Mouse (Mus musculus): ENCODE data around the gene Dgat2. TPM values are rescaled to one million over a fixed set of nuclear protein-coding genes. Genes with fewer than 3 reads are reported as not detected.

The Dgat2 gene
- total RNA-seq, 1 experiment from 2014 or later, result 26.4 TPM

GRCm38 (mm10) chr7:99169717-99170403, 12.7 kb downstream of the Dgat2 start:
- ATAC-seq (ENCODE audit: extremely low read depth, insufficient number of reproducible peaks, low FRiP score, poor library complexity, severe bottlenecking), result no peak

DNA sequence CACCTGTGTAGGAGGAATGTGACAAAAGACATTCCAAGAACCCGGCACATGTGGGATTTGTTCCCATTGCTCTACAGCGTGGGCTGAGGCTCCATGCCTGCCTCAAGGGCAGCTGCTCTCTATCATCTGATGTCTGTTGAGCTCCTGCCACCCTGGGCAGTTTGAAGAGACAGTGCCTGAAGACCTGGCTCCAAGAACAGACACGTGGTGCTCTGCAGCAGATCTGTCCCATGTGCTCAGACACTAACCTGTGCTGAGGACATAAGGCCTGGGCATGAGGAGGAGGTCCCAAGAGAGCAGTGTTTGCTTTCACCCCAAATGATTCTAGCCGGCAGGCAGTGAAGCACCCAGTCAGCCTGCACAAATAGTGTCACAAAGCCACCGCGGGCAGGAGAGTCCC, 13.8 kb downstream of the Dgat2 start:
- ATAC-seq (ENCODE audit: extremely low read depth, insufficient number of reproducible peaks, low FRiP score, poor library complexity, severe bottlenecking), result no peak

DNA sequence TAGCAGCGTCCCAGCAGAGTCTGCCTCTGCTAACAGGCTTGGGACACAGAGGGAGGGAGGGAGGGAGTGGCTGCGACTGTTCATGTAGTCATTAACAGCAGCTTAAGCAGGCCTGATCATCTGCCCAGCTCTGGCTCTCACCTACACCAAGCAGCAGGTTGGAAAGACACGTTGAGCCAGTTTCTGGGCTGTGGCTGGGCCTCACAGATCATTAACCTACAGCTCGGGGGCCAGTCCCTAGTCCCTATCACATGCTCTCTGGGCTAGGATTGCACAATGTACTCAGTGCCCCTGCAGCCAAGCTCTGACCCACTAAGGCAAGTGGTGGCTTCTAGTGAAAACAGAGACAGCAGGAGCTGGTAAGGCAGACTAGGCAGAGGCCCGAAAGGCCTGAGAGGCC, 14.6 kb downstream of the Dgat2 start:
- ATAC-seq (ENCODE audit: extremely low read depth, insufficient number of reproducible peaks, low FRiP score, poor library complexity, severe bottlenecking), result no peak

DNA sequence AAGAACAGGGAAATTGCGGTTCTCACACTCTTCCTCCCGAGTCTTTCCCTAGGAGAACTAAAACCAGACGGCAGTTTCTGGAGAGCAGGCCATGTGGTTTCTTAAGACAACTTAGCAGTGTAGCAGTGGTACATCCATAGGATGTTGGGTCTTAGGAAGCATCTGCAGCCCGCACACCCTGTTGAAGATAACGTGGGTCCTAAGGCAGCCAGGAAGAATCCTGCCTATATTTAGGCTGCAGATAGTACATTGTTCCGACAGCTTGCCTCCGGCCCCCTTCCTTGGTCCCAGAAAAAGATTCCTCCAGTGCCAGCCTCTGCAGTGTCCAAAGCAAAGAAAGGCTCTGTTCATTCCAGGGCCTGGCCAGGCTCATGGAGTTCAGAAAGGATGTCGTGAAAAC, 16.4 kb downstream of the Dgat2 start:
- ATAC-seq (ENCODE audit: extremely low read depth, insufficient number of reproducible peaks, low FRiP score, poor library complexity, severe bottlenecking), result no peak

DNA sequence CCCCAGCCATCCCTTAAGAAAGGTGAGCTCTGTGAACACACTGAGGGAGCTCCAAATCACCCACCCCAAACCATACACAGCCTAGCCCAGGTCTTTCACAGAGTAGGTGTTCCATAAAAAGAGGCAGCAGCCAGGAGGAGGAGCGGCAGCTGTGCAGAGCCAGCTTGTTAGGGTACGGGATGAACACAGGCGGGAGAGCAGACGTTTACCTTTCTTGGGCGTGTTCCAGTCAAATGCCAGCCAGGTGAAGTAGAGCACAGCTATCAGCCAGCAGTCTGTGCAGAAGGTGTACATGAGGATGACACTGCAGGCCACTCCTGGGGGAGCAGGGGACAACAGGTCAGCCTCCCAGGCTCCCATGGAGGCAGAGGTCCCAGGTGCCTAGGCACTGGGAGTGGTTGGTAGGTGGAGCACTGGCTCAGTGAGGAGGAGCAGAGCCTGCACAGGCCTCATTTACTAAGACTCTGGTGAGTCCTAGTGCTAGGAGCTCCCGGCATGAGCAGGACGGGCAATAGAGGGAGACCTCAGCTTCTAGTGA, 17.6 kb downstream of the Dgat2 start:
- ATAC-seq (ENCODE audit: extremely low read depth, insufficient number of reproducible peaks, low FRiP score, poor library complexity, severe bottlenecking), result no peak

DNA sequence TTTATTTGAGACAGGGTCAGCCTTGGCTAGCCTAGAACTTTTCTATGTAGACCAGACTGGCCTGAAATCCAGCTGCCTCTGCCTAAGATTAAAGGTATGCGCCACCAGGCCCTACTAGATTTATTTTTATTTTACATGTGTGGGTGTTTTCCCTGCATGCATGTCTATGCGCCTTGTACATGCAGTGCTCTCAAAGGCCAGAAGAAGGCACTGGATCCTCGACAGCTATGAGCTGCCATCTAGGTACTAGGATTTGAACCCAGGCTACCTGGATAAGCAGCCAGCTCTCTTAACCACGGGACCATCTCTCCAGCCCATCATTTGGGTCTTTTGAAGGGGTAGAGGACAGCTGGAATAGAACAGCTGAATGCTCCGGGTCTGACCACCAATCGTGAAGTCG, 20.1 kb downstream of the Dgat2 start:
- ATAC-seq (ENCODE audit: extremely low read depth, insufficient number of reproducible peaks, low FRiP score, poor library complexity, severe bottlenecking), result no peak

DNA sequence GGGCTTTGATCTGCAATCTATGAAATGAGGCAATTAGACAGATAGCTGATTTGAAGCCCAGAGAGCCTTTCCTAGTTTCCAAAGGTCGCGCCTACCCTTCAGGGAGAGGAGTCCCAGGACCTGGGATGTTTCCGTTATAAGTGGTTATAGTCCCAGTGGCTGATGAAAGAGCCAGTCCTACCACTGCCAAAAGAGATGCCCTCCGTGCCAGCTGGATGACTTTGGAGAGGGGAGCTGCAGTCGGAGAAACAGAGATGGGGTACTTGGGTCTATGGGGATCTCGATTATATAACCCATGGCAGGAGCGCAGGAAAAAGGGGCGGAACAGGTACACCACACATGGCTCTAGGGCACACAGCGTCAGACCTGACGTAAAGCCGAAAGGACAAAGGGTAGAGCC, 20.6 kb downstream of the Dgat2 start:
- no peak for ATAC-seq (ENCODE audit: extremely low read depth, insufficient number of reproducible peaks, low FRiP score, poor library complexity, severe bottlenecking)

DNA sequence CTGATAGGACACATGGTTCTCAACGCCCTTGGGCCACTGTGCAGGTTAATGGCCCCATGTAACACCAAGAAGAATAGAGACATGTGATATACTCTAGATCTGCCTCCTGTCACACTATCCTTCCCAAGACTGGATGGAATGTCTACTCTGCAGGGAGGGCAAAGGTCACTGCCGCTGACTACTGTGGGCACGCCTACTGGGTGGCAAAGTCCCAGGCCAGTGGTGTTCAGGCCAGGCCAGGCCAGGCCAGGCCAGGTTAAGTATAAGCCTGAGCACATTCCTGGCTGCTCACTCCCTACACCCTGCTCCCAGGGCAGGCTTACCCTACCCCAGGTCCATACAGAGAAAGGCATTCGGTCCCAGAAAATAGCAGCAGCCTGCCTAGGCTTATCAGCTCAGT, 21.0 kb downstream of the Dgat2 start:
- no peak for ATAC-seq (ENCODE audit: extremely low read depth, insufficient number of reproducible peaks, low FRiP score, poor library complexity, severe bottlenecking)

GRCm38 (mm10) chr7:99160995-99161394, 21.5 kb downstream of the Dgat2 start:
- no peak for ATAC-seq (ENCODE audit: extremely low read depth, insufficient number of reproducible peaks, low FRiP score, poor library complexity, severe bottlenecking)

GRCm38 (mm10) chr7:99159446-99159845, 23.1 kb downstream of the Dgat2 start:
- ATAC-seq (ENCODE audit: extremely low read depth, insufficient number of reproducible peaks, low FRiP score, poor library complexity, severe bottlenecking), result no peak

DNA sequence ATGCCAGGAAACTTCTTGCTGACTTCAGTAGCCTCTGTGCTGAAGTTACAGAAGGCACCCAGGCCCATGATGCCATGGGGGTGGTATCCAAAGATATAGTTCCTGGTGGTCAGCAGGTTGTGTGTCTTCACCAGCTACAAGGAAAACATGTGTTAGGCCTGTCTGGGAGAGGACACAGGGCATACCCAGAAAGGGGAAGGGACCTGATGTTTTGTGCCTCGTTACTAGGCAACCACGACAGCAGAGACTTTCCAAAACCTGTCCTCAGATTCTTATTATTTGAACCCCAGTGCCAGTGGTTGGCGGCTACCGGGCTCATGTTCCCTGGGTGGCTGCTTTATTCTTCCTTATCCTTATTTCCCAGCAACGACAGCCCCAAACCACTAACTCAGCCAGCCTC, 23.6 kb downstream of the Dgat2 start:
- ATAC-seq (ENCODE audit: extremely low read depth, insufficient number of reproducible peaks, low FRiP score, poor library complexity, severe bottlenecking), result peak; percentile 36

- ATAC-seq (ENCODE audit: extremely low read depth, insufficient number of reproducible peaks, low FRiP score, poor library complexity, severe bottlenecking), result no peak
Measured at GRCm38 (mm10) chr7:99158011-99158410, 24.5 kb downstream of the Dgat2 start.

- no peak for ATAC-seq (ENCODE audit: extremely low read depth, insufficient number of reproducible peaks, low FRiP score, poor library complexity, severe bottlenecking)
Measured at GRCm38 (mm10) chr7:99156737-99157136, 25.8 kb downstream of the Dgat2 start.

DNA sequence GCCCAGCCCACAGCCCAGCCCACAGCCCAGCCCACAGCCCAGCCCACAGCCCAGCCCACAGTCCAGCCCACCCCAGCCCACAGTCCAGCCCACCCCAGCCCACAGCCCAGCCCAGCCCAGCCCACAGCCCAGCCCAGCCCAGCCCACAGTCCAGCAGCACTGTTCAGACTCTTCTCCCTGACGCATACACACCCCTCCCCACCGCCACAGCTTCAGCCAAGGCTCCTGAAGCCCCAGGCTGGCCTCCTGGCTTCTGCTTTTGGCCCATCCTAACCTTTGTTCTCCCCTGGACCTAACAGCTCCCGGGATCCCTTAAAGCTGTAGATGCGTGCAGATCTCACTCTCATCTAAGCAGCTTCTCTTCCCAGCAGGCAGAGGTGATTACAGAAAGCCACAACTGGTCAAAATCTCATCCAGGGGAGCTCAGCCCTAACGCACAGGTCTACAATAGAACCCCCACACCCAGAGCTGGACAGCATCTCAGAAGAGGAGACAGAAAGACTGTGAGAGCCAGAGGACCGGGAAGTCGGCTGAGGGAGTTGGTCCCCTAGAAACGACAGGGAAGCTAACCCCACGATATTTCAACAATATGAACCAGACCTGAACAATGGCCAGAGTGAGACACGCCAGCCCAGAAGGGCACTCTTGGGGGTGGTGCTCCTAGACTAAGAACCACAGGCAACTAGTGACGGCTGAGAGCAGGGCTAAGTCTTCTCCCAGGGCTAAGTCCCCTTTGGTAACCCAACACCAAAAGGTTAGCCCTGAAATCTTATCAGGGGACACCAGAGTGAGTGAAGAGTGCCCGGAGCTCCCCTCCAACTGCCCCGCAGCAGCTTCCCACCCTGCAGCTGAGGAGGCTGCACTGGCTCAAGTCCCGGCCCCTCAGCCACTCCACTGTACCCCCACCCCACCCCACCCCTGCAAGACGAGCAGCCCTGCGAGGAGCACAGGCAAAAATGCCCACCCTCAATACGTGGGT, 26.9 kb downstream of the Dgat2 start:
- no peak for ATAC-seq (ENCODE audit: extremely low read depth, insufficient number of reproducible peaks, low FRiP score, poor library complexity, severe bottlenecking)

- no peak for ATAC-seq (ENCODE audit: extremely low read depth, insufficient number of reproducible peaks, low FRiP score, poor library complexity, severe bottlenecking)
Measured at GRCm38 (mm10) chr7:99154648-99155151, 27.8 kb downstream of the Dgat2 start.

GRCm38 (mm10) chr7:99153686-99154202, 28.8 kb downstream of the Dgat2 start:
- no peak for ATAC-seq (ENCODE audit: extremely low read depth, insufficient number of reproducible peaks, low FRiP score, poor library complexity, severe bottlenecking)

DNA sequence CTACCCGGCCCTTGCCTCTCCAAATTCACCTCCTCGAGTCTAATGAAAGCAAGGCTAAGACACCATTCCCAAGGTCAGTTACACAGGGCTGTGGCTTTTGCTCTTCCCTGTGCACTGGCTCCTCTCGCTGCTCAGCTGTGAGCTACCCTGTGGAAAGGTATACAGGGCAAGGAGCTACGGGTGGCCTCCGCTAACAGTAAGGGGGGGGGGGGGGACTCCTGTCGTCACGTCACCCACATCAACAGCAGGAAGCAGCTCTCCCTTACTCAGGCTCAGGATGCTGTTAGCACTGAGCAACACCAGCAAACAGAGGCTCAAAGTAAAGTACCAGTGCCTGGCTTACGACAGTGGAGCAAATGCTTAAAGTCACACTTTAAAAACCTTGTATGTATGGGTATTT, 29.8 kb downstream of the Dgat2 start:
- ATAC-seq (ENCODE audit: extremely low read depth, insufficient number of reproducible peaks, low FRiP score, poor library complexity, severe bottlenecking), result no peak

DNA sequence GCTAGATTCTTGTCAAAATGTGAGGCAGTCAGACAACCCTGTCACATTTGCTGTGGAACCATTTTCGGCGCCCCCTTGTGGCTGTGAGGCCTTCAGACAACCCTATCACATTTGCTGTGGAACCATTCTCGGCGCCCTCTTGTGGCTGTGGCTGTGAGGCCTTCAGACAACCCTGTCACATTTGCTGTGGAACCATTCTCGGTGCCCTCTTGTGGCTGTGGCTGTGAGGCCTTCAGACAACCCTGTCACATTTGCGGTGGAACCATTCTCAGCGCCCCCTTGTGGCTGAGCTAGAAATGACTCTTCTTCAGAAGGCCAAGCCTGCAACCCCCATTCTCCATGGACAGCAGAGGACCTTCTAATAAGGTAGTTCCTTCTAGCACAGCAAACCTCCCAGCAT, 31.2 kb downstream of the Dgat2 start:
- peak; percentile 95 for ATAC-seq (ENCODE audit: extremely low read depth, insufficient number of reproducible peaks, low FRiP score, poor library complexity, severe bottlenecking)

- ATAC-seq (ENCODE audit: extremely low read depth, insufficient number of reproducible peaks, low FRiP score, poor library complexity, severe bottlenecking), result no peak
Measured at GRCm38 (mm10) chr7:99149017-99149416, 33.5 kb downstream of the Dgat2 start.

DNA sequence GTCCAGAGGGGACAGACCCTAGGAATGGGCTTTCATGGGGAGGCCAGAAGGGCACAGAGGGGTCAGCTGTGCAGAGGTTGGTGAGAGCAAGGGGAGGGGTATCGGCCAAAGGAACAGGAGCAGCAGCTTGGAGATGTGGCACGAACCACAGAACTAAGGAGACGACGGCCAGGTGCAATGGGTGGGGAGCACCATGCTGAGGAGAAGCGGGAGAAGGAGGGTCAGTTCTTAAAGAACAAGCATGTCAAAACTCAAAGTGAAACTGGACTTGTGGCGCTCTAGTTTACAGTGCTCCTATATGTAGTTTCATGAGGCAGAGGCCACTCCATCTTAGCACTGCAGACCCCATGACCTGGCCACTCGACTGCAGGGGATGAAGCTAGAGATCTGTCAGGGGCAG, 35.0 kb downstream of the Dgat2 start:
- ATAC-seq (ENCODE audit: extremely low read depth, insufficient number of reproducible peaks, low FRiP score, poor library complexity, severe bottlenecking), result no peak
